Mouse (Mus musculus) intestine, embryonic 14.5 days (tissue): ENCODE results near the gene Bcl2a1b. TPM values are rescaled to one million over a fixed set of nuclear protein-coding genes. Genes with fewer than 3 reads are reported as not detected.
A peak's percentile ranks its signal among the peaks of the same experiment; 100 is the strongest.
"Not testable (repeated sequence)": the region's sequence is repeated elsewhere in the genome, so short reads cannot be mapped to it uniquely, and the experiment has no call there.

Experiments used
- ATAC-seq: fragments of 200-750 bp; cut with Nextera tagmentation; replicated peaks from 2 replicates; pipeline ENCODE4 v1.8.0; 2017; ENCODE audit warnings: low read depth, moderate number of reproducible peaks, moderate TSS enrichment, moderate library complexity; ENCODE audit not compliant: low FRiP score, low TSS enrichment
- DNase-seq: peaks from one replicate; pipeline ENCODE4 v3.0.0-alpha.2; 2018; ENCODE audit warnings: low spot score
- H3K27ac ChIP-seq: fragments of 300-500 bp; sonication (generic); 2 replicates; pipeline ENCODE4 v1.5.1; 2014; ENCODE audit warnings: low read depth, mild to moderate bottlenecking, control low read depth
- H3K27me3 ChIP-seq: fragments of 300-500 bp; sonication (generic); replicated peaks from 2 replicates; pipeline ENCODE4 v1.6.1; 2014; ENCODE audit warnings: low read length, control low read depth; ENCODE audit not compliant: control insufficient read depth, insufficient read depth
- H3K36me3 ChIP-seq: fragments of 300-500 bp; sonication (generic); 2 replicates; pipeline ENCODE4 v1.6.1; 2014; ENCODE audit warnings: low read length, control low read depth; ENCODE audit not compliant: control insufficient read depth, insufficient read depth
- H3K4me1 ChIP-seq: fragments of 300-500 bp; sonication (generic); replicated peaks from 2 replicates; pipeline ENCODE4 v1.6.1; 2014; ENCODE audit warnings: low read length, control low read depth, mixed read lengths; ENCODE audit not compliant: control insufficient read depth, insufficient read depth
- H3K4me2 ChIP-seq: fragments of 300-500 bp; sonication (generic); 2 replicates; pipeline ENCODE4 v1.6.1; 2014; ENCODE audit warnings: low read length
- H3K4me3 ChIP-seq: fragments of 300-500 bp; sonication (generic); 2 replicates; pipeline ENCODE4 v1.5.1; 2014; ENCODE audit warnings: low read depth, low read length, control low read depth, mixed read lengths
- H3K9ac ChIP-seq: fragments of 300-500 bp; sonication (generic); 2 replicates; pipeline ENCODE4 v1.6.1; 2014; ENCODE audit warnings: mild to moderate bottlenecking, low read length
- H3K9me3 ChIP-seq: fragments of 300-500 bp; sonication (generic); 2 replicates; pipeline ENCODE4 v1.6.1; 2016; ENCODE audit warnings: low read length, control low read depth; ENCODE audit not compliant: control insufficient read depth
- WGBS: fragments of 180-500 bp; shearing (Covaris S2); extraction: QIAGEN DNeasy Blood & Tissue Kit; methylation state at CpG from one replicate; pipeline ENCODE4 v1.1.7; 2014; 5-methylcytosine and 5-hydroxymethylcytosine counted together
- polyA plus RNA-seq: library from polyadenylated mRNA; unstranded; fragments of >200 nt; fragmentation: Nextera tagmentation; extraction: Ambion mirVana; gene quantifications from 2 replicates; pipeline ENCODE4 v1.2.1, GENCODE M21; 2014

The Bcl2a1b gene
- polyA plus RNA-seq, 1 experiment from 2014 or later = 4.0 TPM

DNA sequence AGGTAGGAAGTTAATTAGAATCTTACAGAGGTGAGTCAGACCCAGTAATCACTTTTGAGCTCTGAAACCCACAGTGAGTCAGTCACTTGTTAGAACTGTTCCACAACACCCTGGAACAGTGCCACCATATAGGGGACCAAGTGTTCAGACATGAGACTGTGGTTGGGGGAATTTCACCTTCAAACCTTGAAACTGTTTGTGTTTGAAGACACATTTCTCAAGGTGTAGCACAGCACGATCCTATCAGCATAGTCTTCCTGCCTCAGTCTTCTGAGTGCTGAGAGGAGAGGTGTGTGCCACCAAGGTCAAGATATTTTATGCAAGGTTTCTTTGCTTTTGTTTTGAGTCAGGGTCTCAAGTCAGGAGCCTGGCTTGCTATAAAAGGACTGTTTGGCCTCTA lies 9.9 kb downstream of the Bcl2a1b start:
- H3K4me1 ChIP-seq, DNase-seq, H3K27me3 ChIP-seq, H3K27ac ChIP-seq, ATAC-seq, H3K9me3 ChIP-seq, H3K9ac ChIP-seq, H3K4me2 ChIP-seq, H3K4me3 ChIP-seq, H3K36me3 ChIP-seq: not testable (repeated sequence)
- WGBS = 58% methylated on average over 1 of the region's 1 CpGs

DNA sequence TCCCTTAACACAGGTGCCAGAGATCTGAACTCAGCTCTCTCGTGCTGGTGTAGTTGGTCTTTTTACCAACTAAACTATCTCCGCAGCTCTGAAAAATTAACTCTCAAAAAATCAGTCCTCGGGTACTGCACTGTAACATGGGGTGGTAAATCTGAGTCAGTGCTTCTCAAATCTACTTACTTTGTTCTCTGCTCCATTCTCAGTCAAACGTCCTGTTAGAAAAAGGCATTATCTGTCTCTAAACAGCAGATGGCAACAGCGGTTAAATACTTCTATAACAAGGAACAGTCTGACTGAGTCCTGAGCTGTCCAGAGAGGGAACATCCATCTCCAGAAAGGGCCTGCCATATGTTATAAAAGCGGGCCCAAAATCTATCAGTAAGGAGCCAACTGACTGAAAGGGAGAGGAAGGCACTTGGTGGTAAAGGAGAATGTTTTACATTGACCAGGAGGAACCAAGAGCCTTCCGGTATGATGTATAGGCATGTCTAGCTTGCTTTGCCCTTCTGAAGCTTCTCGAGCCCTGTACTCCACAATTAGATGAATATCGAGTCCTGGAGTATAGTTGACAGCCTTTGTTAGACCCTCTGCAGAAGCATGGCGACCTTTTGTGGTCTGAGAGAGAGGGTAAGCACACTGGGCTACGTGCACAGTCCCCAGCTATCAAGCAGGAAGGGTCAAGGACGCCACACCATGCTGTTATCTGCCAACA lies 11.5 kb downstream of the Bcl2a1b start, which contains the start of gene Mthfs:
TSS of gene Mthfs (plus strand) at position 324 of the 712 bp plus-strand sequence.
- not testable (repeated sequence) for H3K9ac ChIP-seq, H3K27me3 ChIP-seq, H3K4me1 ChIP-seq, H3K9me3 ChIP-seq, H3K36me3 ChIP-seq
- ATAC-seq (peak; percentile 64), DNase-seq (peak; percentile 65)
- peak within 1 kb of the TSS; percentile 46 for H3K4me2 ChIP-seq
- peak within 1 kb of the TSS; percentile 59; the same call in 1 of the 2 replicates for H3K27ac ChIP-seq
- 22% methylated on average over 9 of the region's 12 CpGs for WGBS
- H3K4me3 ChIP-seq = peak within 1 kb of the TSS; percentile 23

DNA sequence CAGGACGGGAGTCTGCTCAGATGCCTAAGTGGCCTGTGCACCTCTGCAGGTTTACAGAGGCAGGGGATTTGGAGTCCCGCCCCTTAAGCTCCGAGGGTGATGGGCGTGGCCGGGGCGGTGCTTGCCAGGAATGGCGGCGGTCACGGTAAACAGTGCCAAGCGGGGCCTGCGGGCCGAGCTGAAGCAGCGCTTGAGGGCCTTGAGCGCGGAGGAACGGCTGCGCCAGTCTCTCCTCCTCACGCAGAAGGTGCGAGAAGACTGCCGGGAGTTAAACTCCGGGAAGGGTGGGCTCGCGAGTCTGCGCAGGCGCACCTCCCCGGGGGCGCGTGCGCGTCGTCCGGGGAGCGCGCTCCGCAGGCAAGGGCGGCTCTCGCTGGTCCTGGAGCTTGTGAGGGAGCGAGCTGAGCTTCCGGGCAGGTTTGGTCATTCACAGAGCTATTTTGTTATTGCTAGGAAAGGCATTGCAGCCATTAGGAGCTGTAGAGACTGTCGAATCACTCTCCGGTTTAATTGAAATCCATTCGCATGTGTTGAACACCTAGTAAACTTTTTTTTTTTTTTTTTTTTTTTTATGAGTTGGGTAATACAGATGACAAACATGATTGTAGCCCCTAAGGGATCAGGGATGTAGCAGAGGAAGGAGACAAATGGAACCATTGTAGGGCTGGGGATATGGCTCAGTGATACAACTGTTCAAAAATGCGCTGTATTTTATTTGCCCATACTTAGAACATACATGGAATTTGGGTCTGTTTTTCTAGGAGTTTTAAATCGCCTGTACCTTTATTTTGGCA lies 12.3 kb downstream of the Bcl2a1b start:
- 3% methylated on average over 13 of the region's 44 CpGs for WGBS
- peak overlapping the region; percentile 57; the same call in 1 of the 2 replicates for H3K27ac ChIP-seq
- H3K4me3 ChIP-seq = peak overlapping the region; percentile 23
- not testable (repeated sequence) for H3K9ac ChIP-seq, H3K9me3 ChIP-seq, H3K27me3 ChIP-seq, H3K4me1 ChIP-seq, H3K36me3 ChIP-seq
- peak; percentile 54 for DNase-seq
- H3K4me2 ChIP-seq = peak overlapping the region; percentile 46
- ATAC-seq = peak; percentile 94

DNA sequence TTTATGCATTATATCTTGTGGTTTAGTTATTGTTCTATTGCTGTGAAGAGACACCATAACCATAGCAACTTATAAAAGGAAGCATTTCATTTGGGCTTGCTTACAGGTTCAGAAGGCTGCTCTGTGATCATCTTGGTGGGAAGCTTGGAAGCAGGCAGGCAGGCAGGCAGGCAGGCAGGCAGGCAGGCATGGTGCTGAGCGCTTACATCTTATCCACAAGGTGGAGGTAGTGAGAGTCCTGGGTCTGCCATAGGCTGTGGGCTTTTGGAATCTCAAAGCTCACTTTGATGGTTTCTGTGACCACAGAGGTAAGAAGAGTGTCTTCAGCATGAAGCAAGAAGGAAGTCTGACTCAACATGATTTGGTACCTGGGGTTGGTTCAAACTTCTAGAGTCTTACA lies 13.4 kb downstream of the Bcl2a1b start:
- ATAC-seq = peak; percentile 30; the same call in 1 of the 2 replicates
- H3K4me1 ChIP-seq, H3K27ac ChIP-seq, H3K4me3 ChIP-seq, H3K9me3 ChIP-seq, H3K9ac ChIP-seq, H3K27me3 ChIP-seq, DNase-seq, H3K36me3 ChIP-seq, H3K4me2 ChIP-seq: not testable (repeated sequence)
- WGBS = 50% methylated on average over 1 of the region's 1 CpGs

DNA sequence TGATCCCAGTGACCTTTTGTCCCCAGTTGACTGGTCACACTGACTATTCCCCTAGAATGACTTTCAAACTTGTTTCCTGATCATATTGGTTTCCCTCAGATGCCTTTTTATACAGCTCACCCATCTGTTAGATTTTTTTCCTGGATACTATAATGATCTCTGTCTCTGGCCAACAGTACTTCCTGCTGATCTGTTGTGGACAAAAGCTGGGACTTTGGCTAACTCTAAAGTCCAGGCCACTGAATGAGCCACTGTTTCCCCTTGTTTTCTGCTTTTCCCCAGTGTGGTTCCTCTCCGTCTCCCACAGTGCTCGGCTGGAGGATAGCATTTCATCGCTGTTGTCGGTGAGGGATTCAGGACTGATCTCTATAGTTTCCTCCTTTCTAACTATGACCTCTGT lies 19.2 kb downstream of the Bcl2a1b start:
- H3K27ac ChIP-seq, H3K9ac ChIP-seq, H3K4me3 ChIP-seq, H3K9me3 ChIP-seq, H3K36me3 ChIP-seq, H3K27me3 ChIP-seq, H3K4me1 ChIP-seq, H3K4me2 ChIP-seq, ATAC-seq, DNase-seq: not testable (repeated sequence)
- WGBS = 89% methylated on average over 4 of the region's 4 CpGs

DNA sequence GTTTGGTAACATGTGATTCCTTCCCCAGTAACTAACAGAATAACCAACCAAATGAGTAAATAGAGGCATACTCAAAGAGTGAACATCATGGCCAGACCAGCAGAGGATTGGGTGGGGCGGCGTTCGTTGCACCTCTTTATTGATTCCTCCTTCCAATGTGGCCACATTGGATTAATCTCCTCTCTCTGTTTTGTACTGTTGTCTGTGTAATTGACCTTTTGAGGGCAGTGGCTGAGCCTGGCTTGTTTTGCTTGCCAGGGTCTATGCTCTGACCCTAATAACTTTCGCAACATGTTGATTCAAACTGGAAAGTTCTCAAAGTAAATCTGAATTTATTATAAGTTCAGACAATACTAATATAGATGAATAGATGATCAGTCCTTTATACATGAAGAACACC lies 20.7 kb downstream of the Bcl2a1b start:
- not testable (repeated sequence) for H3K27ac ChIP-seq, H3K4me2 ChIP-seq, H3K9me3 ChIP-seq, H3K9ac ChIP-seq, DNase-seq, H3K4me1 ChIP-seq, H3K4me3 ChIP-seq, ATAC-seq, H3K27me3 ChIP-seq, H3K36me3 ChIP-seq
- WGBS = 90% methylated on average over 3 of the region's 4 CpGs

DNA sequence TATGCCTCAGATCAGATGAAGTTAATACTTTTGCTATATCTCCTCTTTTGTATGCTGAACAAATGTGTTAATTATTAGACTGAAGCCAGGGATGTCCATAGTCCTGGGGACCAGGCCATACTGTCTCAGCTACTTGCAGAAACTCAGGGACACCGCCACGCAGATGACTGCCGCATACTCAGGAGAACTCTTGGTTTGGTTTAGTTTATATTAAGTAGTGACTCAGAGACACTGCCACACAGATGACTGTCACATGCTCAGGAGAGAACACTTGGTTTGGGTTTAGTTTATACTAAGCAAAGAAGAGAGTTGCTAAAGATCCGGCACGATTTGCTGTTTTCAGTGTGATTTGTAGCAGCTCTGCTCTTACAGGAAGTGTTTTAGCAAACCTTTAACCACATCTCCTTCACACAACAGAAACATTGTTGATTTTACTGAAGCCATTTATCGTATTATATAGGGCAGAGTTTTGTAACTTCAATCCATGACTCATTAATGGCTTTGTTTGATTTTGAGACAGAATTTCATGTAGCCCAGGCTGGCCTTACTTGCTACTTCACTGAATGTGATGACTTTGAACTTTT lies 21.8 kb downstream of the Bcl2a1b start:
- 69% methylated on average over 6 of the region's 6 CpGs for WGBS
- not testable (repeated sequence) for H3K27me3 ChIP-seq, H3K27ac ChIP-seq, H3K4me3 ChIP-seq, H3K36me3 ChIP-seq, H3K9me3 ChIP-seq, H3K4me2 ChIP-seq, DNase-seq, H3K4me1 ChIP-seq, H3K9ac ChIP-seq, ATAC-seq

DNA sequence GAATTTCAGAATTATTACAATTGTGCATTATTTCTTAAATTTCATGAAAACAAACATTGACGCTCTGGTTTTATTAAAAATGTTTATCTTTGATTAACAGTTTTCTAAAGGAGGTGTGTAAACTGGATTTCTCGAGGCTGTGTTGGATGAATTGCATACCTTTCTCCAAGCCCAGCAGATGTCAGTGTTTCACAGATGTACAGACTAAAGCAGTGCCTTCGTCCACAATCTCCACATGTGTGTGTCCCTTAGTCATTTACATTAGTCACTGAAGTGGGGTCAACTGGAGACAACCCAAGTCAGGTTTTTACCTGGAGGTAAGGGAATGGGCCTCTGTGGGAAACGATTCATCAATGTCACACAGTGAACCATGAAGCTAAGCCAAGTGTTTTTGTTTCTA lies 27.1 kb downstream of the Bcl2a1b start:
- DNase-seq = no peak
- no peak for ATAC-seq
- Histone ChIP-seq H3K9me3 (no peaks in the 10 kb centered on the region), H3K9ac (no peak overlapping the region), H3K27me3 (no peaks in the 10 kb centered on the region), H3K4me1 (no peaks in the 10 kb centered on the region), H3K4me3 (no peak overlapping the region), H3K27ac (no peak overlapping the region), H3K4me2 (no peak overlapping the region), H3K36me3 (no peaks in the 10 kb centered on the region)
- WGBS = 50% methylated on average over 4 of the region's 4 CpGs
